Mouse (Mus musculus) limb, embryonic 14.5 days (tissue): ENCODE measurements at regions not wholly inside any gene's neighbourhood (a gene's known extent, or its start where the extent isn't known, plus 50 kb on each side); places are given as distances from the start of the nearest gene placed in this dataset.

Experiments used
- ATAC-seq: fragments of 200-750 bp; cut with Nextera tagmentation; 2 replicates; pipeline ENCODE4 v1.8.0; 2017; ENCODE audit warnings: low read depth, moderate number of reproducible peaks, moderate TSS enrichment; ENCODE audit not compliant: low FRiP score
- DNase-seq: peaks from one replicate; pipeline ENCODE4 v3.0.0-alpha.2; 2015; ENCODE audit warnings: low spot score
- H3K27ac ChIP-seq: fragments of 300-500 bp; sonication (generic); replicated peaks from 2 replicates; pipeline ENCODE4 v1.5.1; 2014; ENCODE audit warnings: low read depth, mild to moderate bottlenecking, low read length, moderate library complexity, mixed read lengths
- H3K27me3 ChIP-seq: fragments of 300-500 bp; sonication (generic); 2 replicates; pipeline ENCODE4 v1.6.1; 2014; ENCODE audit warnings: low read length, mixed read lengths; ENCODE audit not compliant: control insufficient read depth, insufficient read depth
- H3K36me3 ChIP-seq: fragments of 300-500 bp; sonication (generic); 2 replicates; pipeline ENCODE4 v1.6.1; 2014; ENCODE audit warnings: mild to moderate bottlenecking, low read length, moderate library complexity, mixed read lengths; ENCODE audit not compliant: control insufficient read depth, insufficient read depth
- H3K4me1 ChIP-seq: fragments of 300-500 bp; sonication (generic); 2 replicates; pipeline ENCODE4 v1.6.1; 2014; ENCODE audit warnings: antibody characterized with exemption, low read length, mixed read lengths; ENCODE audit not compliant: control insufficient read depth, insufficient read depth
- H3K4me2 ChIP-seq: fragments of 300-500 bp; sonication (generic); replicated peaks from 2 replicates; pipeline ENCODE4 v1.6.1; 2014; ENCODE audit warnings: low read depth, mild to moderate bottlenecking, low read length, moderate library complexity; ENCODE audit not compliant: severe bottlenecking
- H3K4me3 ChIP-seq: fragments of 300-500 bp; sonication (generic); replicated peaks from 2 replicates; pipeline ENCODE4 v1.5.1; 2014; ENCODE audit warnings: low read length
- H3K9ac ChIP-seq: fragments of 300-500 bp; sonication (generic); 2 replicates; pipeline ENCODE4 v1.6.1; 2014; ENCODE audit warnings: mild to moderate bottlenecking, low read depth, low read length, moderate library complexity; ENCODE audit not compliant: severe bottlenecking
- H3K9me3 ChIP-seq: fragments of 300-500 bp; sonication (generic); 2 replicates; pipeline ENCODE4 v1.6.1; 2016; ENCODE audit warnings: low read length; ENCODE audit not compliant: control insufficient read depth
- POLR2A ChIP-seq: fragments of 200-500 bp; IDR thresholded peaks from 2 replicates; pipeline ENCODE4 v1.8.0; 2012; ENCODE audit warnings: inconsistent platforms, mild to moderate bottlenecking, moderate library complexity, borderline replicate concordance; ENCODE audit not compliant: insufficient read depth, insufficient read length; ENCODE audit errors: extremely low read depth
- WGBS: fragments of 180-500 bp; shearing (Covaris S2); extraction: QIAGEN DNeasy Blood & Tissue Kit; methylation state at CpG from one replicate; pipeline ENCODE4 v1.1.7; 2014; 5-methylcytosine and 5-hydroxymethylcytosine counted together

GRCm38 (mm10) chr4:33840119-33840518, 84.3 kb upstream of the Cnr1 start:
- no peaks in the 10 kb centered on the region for H3K9me3 ChIP-seq
- DNase-seq = no peak
- H3K4me2 ChIP-seq = no peak overlapping the region
- H3K4me1 ChIP-seq = no peaks in the 10 kb centered on the region
- H3K36me3 ChIP-seq = no peaks in the 10 kb centered on the region
- no peaks in the 10 kb centered on the region for H3K27me3 ChIP-seq
- ATAC-seq = no peak
- WGBS = 76% methylated on average over 14 of the region's 14 CpGs
- no peak for TF ChIP-seq POLR2A
- H3K27ac ChIP-seq = no peak overlapping the region
- no peak overlapping the region for H3K4me3 ChIP-seq
- H3K9ac ChIP-seq = no peak overlapping the region

GRCm38 (mm10) chr4:33845611-33846395, 78.6 kb upstream of the Cnr1 start:
- H3K4me2 ChIP-seq = no peak overlapping the region

GRCm38 (mm10) chr4:33850249-33850648, 74.1 kb upstream of the Cnr1 start:
- Histone ChIP-seq H3K27me3 (no peaks in the 10 kb centered on the region), H3K4me2 (no peak overlapping the region)
- 65% methylated on average over 7 of the region's 7 CpGs for WGBS

More at GRCm38 (mm10) chr4:33845611-33846395, 78.6 kb upstream of the Cnr1 start:
- 25% methylated on average over 9 of the region's 9 CpGs for WGBS
- no peaks in the 10 kb centered on the region for H3K36me3 ChIP-seq
- H3K9ac ChIP-seq = no peak overlapping the region
- no peaks in the 10 kb centered on the region for H3K9me3 ChIP-seq
- H3K4me1 ChIP-seq = no peaks in the 10 kb centered on the region
- DNase-seq = no peak
- H3K27ac ChIP-seq = no peak overlapping the region
- no peak for TF ChIP-seq POLR2A
- no peak for ATAC-seq
- no peak overlapping the region for H3K4me3 ChIP-seq
- no peaks in the 10 kb centered on the region for H3K27me3 ChIP-seq

GRCm38 (mm10) chr4:33852294-33852693, 72.1 kb upstream of the Cnr1 start:
- Histone ChIP-seq H3K9me3 (no peaks in the 10 kb centered on the region), H3K4me2 (no peak overlapping the region), H3K27me3 (no peaks in the 10 kb centered on the region), H3K9ac (no peak overlapping the region), H3K36me3 (no peaks in the 10 kb centered on the region), H3K4me3 (no peak overlapping the region), H3K4me1 (no peaks in the 10 kb centered on the region), H3K27ac (no peak overlapping the region)
- no peak for DNase-seq
- 90% methylated on average over 5 of the region's 5 CpGs for WGBS
- ATAC-seq = no peak
- TF ChIP-seq POLR2A = no peak

More at GRCm38 (mm10) chr4:33850249-33850648, 74.1 kb upstream of the Cnr1 start:
- Histone ChIP-seq H3K36me3 (no peaks in the 10 kb centered on the region), H3K27ac (no peak overlapping the region), H3K9ac (no peak overlapping the region), H3K9me3 (no peaks in the 10 kb centered on the region), H3K4me1 (no peaks in the 10 kb centered on the region), H3K4me3 (no peak overlapping the region)
- no peak for TF ChIP-seq POLR2A
- ATAC-seq (no peak), DNase-seq (no peak)

- H3K4me1 ChIP-seq = no peaks in the 10 kb centered on the region
- H3K27ac ChIP-seq = no peak overlapping the region
- H3K4me3 ChIP-seq = no peak overlapping the region
- ATAC-seq (no peak), DNase-seq (no peak)
- H3K9ac ChIP-seq = no peak overlapping the region
- no peak overlapping the region for H3K4me2 ChIP-seq
- no peak for TF ChIP-seq POLR2A
- H3K9me3 ChIP-seq = no peaks in the 10 kb centered on the region
- no peaks in the 10 kb centered on the region for H3K27me3 ChIP-seq
- no peaks in the 10 kb centered on the region for H3K36me3 ChIP-seq
Observed at GRCm38 (mm10) chr4:33855112-33855511, 69.3 kb upstream of the Cnr1 start.
